Mouse (Mus musculus) thymus, postnatal 10 days (tissue): Measurements from ENCODE around the gene Eps8l2.
"Not testable (repeated sequence)": the region's sequence is repeated elsewhere in the genome, so short reads cannot be mapped to it uniquely, and the experiment has no call there.

Experiments
- DNase-seq, 2 experiments: peaks; one replicate each; pipeline ENCODE4 v3.0.0; 2021; ENCODE audit warnings: low spot score in 2 of 2

The Eps8l2 gene

GRCm38 (mm10) chr7:141407670-141408069 lies 69.0 kb downstream of the Eps8l2 start:
- not testable (repeated sequence) for DNase-seq

GRCm38 (mm10) chr7:141408833-141409232 lies 70.2 kb downstream of the Eps8l2 start:
- peak; percentile 66 to 87 for DNase-seq

- DNase-seq = no peak
These were observed 72.0 kb downstream of the Eps8l2 start for GRCm38 (mm10) chr7:141410631-141411030.

- DNase-seq = no peak
These were observed 73.0 kb downstream of the Eps8l2 start for GRCm38 (mm10) chr7:141411667-141412066.
